Mouse (Mus musculus) cerebellum, adult 2 months (tissue): ENCODE measurements around the gene Iqce. TPM values are rescaled to one million over a fixed set of nuclear protein-coding genes. Genes with fewer than 3 reads are reported as not detected.
A peak's percentile ranks its signal among the peaks of the same experiment; 100 is the strongest.

Experiments used
- DNase-seq, 2 experiments: peaks; one replicate each; pipeline ENCODE4 v3.0.0; 2021
- H3K27ac ChIP-seq: fragments of 200-500 bp; 2 replicates; pipeline ENCODE4 v1.5.1; 2012; ENCODE audit warnings: low read length, control low read depth, inconsistent platforms; ENCODE audit not compliant: insufficient read depth
- H3K27me3 ChIP-seq: fragments of 200-500 bp; 2 replicates; pipeline ENCODE4 v1.6.1; 2012; ENCODE audit warnings: inconsistent platforms, mild to moderate bottlenecking, low read length, moderate library complexity; ENCODE audit not compliant: control insufficient read depth, insufficient read depth
- H3K4me1 ChIP-seq: fragments of 200-500 bp; 2 replicates; pipeline ENCODE4 v1.6.1; 2011; ENCODE audit warnings: low read length; ENCODE audit not compliant: control insufficient read depth, insufficient read depth
- H3K4me3 ChIP-seq: fragments of 200-500 bp; replicated peaks from 2 replicates; pipeline ENCODE3; 2011; ENCODE audit warnings: mild to moderate bottlenecking, low read depth, low read length, control low read depth; ENCODE audit not compliant: insufficient read depth
- CTCF ChIP-seq: fragments of 200-500 bp; IDR thresholded peaks from 2 replicates; pipeline ENCODE4 v1.5.1; 2011; ENCODE audit warnings: low read depth, mild to moderate bottlenecking, control low read depth, low read length, moderate library complexity, borderline replicate concordance; ENCODE audit not compliant: insufficient read depth
- POLR2A ChIP-seq: fragments of 200-500 bp; IDR thresholded peaks from 2 replicates; pipeline ENCODE4 v1.6.1; 2011; ENCODE audit warnings: low read length, control low read depth, borderline replicate concordance; ENCODE audit not compliant: insufficient read depth
- WGBS: fragments of 180-500 bp; shearing (Covaris S2); methylation state at CpG from one replicate; pipeline ENCODE4 v1.1.7; 2018; 5-methylcytosine and 5-hydroxymethylcytosine counted together
- polyA plus RNA-seq: library from polyadenylated mRNA; depleted of rRNA; stranded (reverse); fragments of >200 nt; gene quantifications from 2 replicates; pipeline ENCODE4 v1.2.3, GENCODE M21; 2012

The Iqce gene
- polyA plus RNA-seq, 1 experiment = 33.7 TPM

GRCm38 (mm10) chr5:140652587-140652986, 49.6 kb downstream of the Iqce start:
- Histone ChIP-seq H3K27me3 (no peaks in the 10 kb centered on the region), H3K4me3 (no peak overlapping the region), H3K4me1 (0 out of 2 replicates have a peak, but pooled peaks cover under 1% of the 10 kb centered on the region), H3K27ac (no peak overlapping the region)
- no peak for DNase-seq
- WGBS = 46% methylated on average over 7 of the region's 7 CpGs
- TF ChIP-seq POLR2A = no peak
- TF ChIP-seq CTCF = no peak

GRCm38 (mm10) chr5:140651231-140651630, 50.9 kb downstream of the Iqce start:
- no peak for TF ChIP-seq CTCF
- TF ChIP-seq POLR2A = no peak
- no peak overlapping the region for H3K27ac ChIP-seq
- no peaks in the 10 kb centered on the region for H3K27me3 ChIP-seq
- no peak overlapping the region for H3K4me3 ChIP-seq
- peaks cover 12% of the 10 kb centered on the region for H3K4me1 ChIP-seq
- DNase-seq = no peak
- WGBS = 59% methylated on average over 11 of the region's 11 CpGs

GRCm38 (mm10) chr5:140649881-140650414, 52.2 kb downstream of the Iqce start:
- H3K4me1 ChIP-seq = peaks cover 16% of the 10 kb centered on the region
- 83% methylated on average over 7 of the region's 7 CpGs for WGBS
- H3K4me3 ChIP-seq = no peak overlapping the region
- no peak overlapping the region for H3K27ac ChIP-seq
- H3K27me3 ChIP-seq = no peaks in the 10 kb centered on the region
- TF ChIP-seq POLR2A (no peak), CTCF (no peak)
- DNase-seq = no peak

- peak; percentile 97 to 98 for DNase-seq
- 7% methylated on average over 26 of the region's 26 CpGs for WGBS
- TF ChIP-seq POLR2A (peak; percentile 55; the same call in 1 of the 2 replicates), CTCF (no peak)
- no peaks in the 10 kb centered on the region for H3K27me3 ChIP-seq
- H3K27ac ChIP-seq = 0 out of 2 replicates have a peak overlapping the region, but pooled peaks have one; percentile 17
- peaks cover 17% of the 10 kb centered on the region for H3K4me1 ChIP-seq
- H3K4me3 ChIP-seq = peak overlapping the region; percentile 90
These were observed 53.0 kb downstream of the Iqce start for GRCm38 (mm10) chr5:140649101-140649667.

GRCm38 (mm10) chr5:140648519-140649100, 53.6 kb downstream of the Iqce start, which contains the start of gene Ttyh3:
Ttyh3 (minus strand) TSS chr5:140649031.
- H3K4me1 ChIP-seq = peaks cover 17% of the 10 kb centered on the region
- H3K27ac ChIP-seq = peak within 1 kb of the TSS; percentile 78
- WGBS = under 1% methylated on average over 62 of the region's 62 CpGs
- no peaks in the 10 kb centered on the region for H3K27me3 ChIP-seq
- TF ChIP-seq POLR2A = no peak
- peak within 1 kb of the TSS; percentile 97 for H3K4me3 ChIP-seq
- no peak for DNase-seq

- peaks cover 17% of the 10 kb centered on the region for H3K4me1 ChIP-seq
- 1% methylated on average over 13 of the region's 13 CpGs for WGBS
- H3K27ac ChIP-seq = peak overlapping the region; percentile 78
- peak; percentile 64 to 68 for DNase-seq
- H3K4me3 ChIP-seq = peak overlapping the region; percentile 97
- H3K27me3 ChIP-seq = no peaks in the 10 kb centered on the region
- no peak for TF ChIP-seq POLR2A
- no peak for TF ChIP-seq CTCF
These were observed 54.2 kb downstream of the Iqce start for GRCm38 (mm10) chr5:140647821-140648518.

- peak overlapping the region; percentile 97 for H3K4me3 ChIP-seq
- 15% methylated on average over 13 of the region's 13 CpGs for WGBS
- peak; percentile 71 to 78 for DNase-seq
- TF ChIP-seq CTCF = no peak
- TF ChIP-seq POLR2A = no peak
- peak overlapping the region; percentile 78 for H3K27ac ChIP-seq
- H3K4me1 ChIP-seq = peaks cover 20% of the 10 kb centered on the region
- no peaks in the 10 kb centered on the region for H3K27me3 ChIP-seq
These were observed 55.0 kb downstream of the Iqce start for GRCm38 (mm10) chr5:140647031-140647760.
